Mouse (Mus musculus): Measurements from ENCODE around the gene Rab36. TPM values are rescaled to one million over a fixed set of nuclear protein-coding genes. Genes with fewer than 3 reads are reported as not detected.

Rab36 gene
- total RNA-seq, 2 experiments from 2014 or later = 30.4 to 32.2 TPM

- DNase-seq = no peak
These were observed 33.6 kb downstream of the Rab36 start for GRCm38 (mm10) chr10:75070281-75070976.

DNA sequence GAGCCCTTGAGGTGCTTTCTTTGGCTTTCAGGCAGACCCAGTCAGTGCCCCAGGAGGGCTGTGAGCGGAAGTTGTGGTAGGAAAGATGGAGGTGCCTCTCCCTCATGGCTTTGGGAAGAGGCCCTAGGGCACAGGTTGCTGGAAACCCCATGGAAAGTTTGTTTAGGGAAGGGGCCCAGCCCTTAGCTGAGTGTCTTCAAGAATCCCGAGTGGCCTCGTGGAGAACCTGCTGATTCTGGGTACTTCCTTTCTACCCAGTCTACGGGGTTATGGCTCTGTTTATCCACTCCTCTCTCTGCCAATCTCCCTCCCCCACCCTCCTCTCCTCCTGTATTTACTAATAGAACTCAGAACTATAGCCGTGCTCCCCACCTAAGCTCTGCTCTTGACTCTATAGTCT, 38.8 kb downstream of the Rab36 start:
- DNase-seq = no peak

GRCm38 (mm10) chr10:75078174-75079128, 41.6 kb downstream of the Rab36 start:
- no peak for DNase-seq

DNA sequence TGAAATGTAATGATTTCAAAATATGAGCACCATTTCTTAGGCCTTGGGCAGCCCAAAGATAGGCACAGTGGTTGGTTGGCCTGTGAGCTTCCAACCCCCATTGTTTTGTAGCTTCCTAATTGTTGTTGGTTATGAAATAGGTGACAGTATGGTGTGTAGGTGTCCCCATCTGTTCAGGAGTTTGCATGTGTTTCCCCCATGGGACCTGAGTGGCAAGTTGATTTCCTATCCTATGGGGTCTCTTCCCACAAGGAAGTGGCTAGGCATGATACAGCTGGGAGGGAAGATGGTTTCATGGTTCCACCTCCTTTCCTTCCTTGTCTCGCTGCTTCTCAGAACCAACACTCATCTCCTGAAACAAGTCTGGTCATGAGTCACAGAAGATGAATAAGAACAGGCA, 48.5 kb downstream of the Rab36 start:
- DNase-seq = no peak

DNA sequence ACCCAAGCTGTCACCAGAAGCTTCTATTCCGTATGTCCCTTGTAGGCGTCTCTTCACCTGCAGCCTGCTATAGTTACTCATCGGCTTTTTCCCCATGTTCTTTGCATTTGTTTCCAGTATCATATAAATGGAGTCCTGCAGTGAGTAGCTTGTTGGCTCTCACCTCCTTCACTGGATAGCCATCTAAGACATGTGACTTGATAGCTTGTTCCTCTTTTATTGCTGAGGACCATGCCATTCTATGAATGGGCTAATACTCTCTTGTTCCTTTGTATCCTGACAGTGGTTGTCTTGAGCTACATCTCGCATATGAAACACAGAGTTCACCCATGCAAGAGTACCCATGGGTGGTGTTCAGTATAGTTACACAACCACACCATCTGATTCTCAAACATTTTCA, 51.6 kb downstream of the Rab36 start:
- DNase-seq = no peak

GRCm38 (mm10) chr10:75091478-75092152, 54.8 kb downstream of the Rab36 start:
- no peak for DNase-seq

- DNase-seq = no peak
These were observed 56.6 kb downstream of the Rab36 start for GRCm38 (mm10) chr10:75093252-75093987.

- no peak for DNase-seq
These were observed 57.5 kb downstream of the Rab36 start for GRCm38 (mm10) chr10:75094338-75094737.

- no peak for DNase-seq
These were observed 58.4 kb downstream of the Rab36 start for GRCm38 (mm10) chr10:75095216-75095615.

- no peak for DNase-seq
These were observed 61.8 kb downstream of the Rab36 start for GRCm38 (mm10) chr10:75098446-75099183.

DNA sequence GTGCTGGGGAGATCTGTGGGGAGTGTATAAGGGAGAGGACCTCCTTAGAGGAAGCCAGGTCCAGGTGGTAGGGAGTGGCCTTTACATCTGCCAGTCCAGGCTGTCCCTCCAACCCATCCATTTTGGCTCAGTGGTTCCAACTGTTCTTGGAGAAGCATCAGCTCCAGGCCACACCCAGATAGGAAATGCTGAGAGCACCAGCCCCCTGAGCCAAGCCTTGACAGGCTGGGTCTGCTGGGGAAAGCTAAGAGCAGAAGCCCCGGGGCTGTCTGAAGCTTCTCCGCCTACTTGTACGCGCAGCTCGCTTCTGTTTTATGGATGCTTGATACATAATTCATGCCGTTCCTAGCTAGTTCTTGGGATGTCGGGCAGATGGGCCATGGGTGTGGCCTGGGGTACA, 63.4 kb downstream of the Rab36 start:
- peak; percentile 65 to 74 for DNase-seq

- no peak for DNase-seq
These were observed 66.6 kb downstream of the Rab36 start for GRCm38 (mm10) chr10:75103502-75103901.

Other genes starting within 250 kb of the Rab36 start
- gene Gnaz, start 69.9 kb upstream of the Rab36 start, total RNA-seq (2021) = 100 to 1,000 TPM; 106 to 108 TPM
- gene Rsph14, start 4.5 kb upstream of the Rab36 start, total RNA-seq (2021) = 1 to 10 TPM in 1 of 2 experiments, not detected in 1; 1.1 TPM
- gene Bcr, start 23.5 kb downstream of the Rab36 start, total RNA-seq (2021) = 100 to 1,000 TPM; 121 to 133 TPM
- gene Specc1l, start 175.0 kb downstream of the Rab36 start, total RNA-seq (2021) = 10 to 100 TPM; 40.9 to 48.0 TPM